Mouse (Mus musculus): ENCODE measurements around the gene Gjb4.

- TF ChIP-seq CTCF (IDR thresholded peaks at IDR 0.05; ENCODE audit: low read depth) (no peak), EP300 (IDR thresholded peaks at IDR 0.05; ENCODE audit: low read depth) (no peak)
These were observed 46.6 kb upstream of the Gjb4 start for GRCm38 (mm10) chr4:127400165-127401145.

All from liver, postnatal 0 days (tissue).